Mouse (Mus musculus) embryonic facial prominence, embryonic 13.5 days (tissue): ENCODE results near the gene 4930523C07Rik. TPM values are rescaled to one million over a fixed set of nuclear protein-coding genes. Genes with fewer than 3 reads are reported as not detected.

ENCODE experiments used
- ATAC-seq: fragments of 200-750 bp; cut with Nextera tagmentation; 2 replicates; pipeline ENCODE4 v1.8.0; 2017; ENCODE audit warnings: low read depth; ENCODE audit not compliant: insufficient number of reproducible peaks, insufficient read depth, low FRiP score, low TSS enrichment
- H3K27ac ChIP-seq: fragments of 300-500 bp; sonication (generic); 2 replicates; pipeline ENCODE4 v1.5.1; 2015; ENCODE audit warnings: moderate library complexity, mild to moderate bottlenecking, inconsistent platforms
- H3K27me3 ChIP-seq: fragments of 300-500 bp; sonication (generic); 2 replicates; pipeline ENCODE4 v1.6.1; 2015; ENCODE audit warnings: mild to moderate bottlenecking, inconsistent platforms
- H3K36me3 ChIP-seq: fragments of 300-500 bp; sonication (generic); 2 replicates; pipeline ENCODE4 v1.6.1; 2015; ENCODE audit warnings: mild to moderate bottlenecking, inconsistent platforms
- H3K4me1 ChIP-seq: fragments of 300-500 bp; sonication (generic); 2 replicates; pipeline ENCODE4 v1.6.1; 2015; ENCODE audit warnings: inconsistent platforms
- H3K4me2 ChIP-seq: fragments of 300-500 bp; sonication (generic); 2 replicates; pipeline ENCODE4 v1.6.1; 2015; ENCODE audit warnings: moderate library complexity, mild to moderate bottlenecking, inconsistent platforms
- H3K4me3 ChIP-seq: fragments of 300-500 bp; sonication (generic); 2 replicates; pipeline ENCODE4 v1.5.1; 2015; ENCODE audit warnings: mild to moderate bottlenecking, inconsistent platforms
- H3K9ac ChIP-seq: fragments of 300-500 bp; sonication (generic); 2 replicates; pipeline ENCODE4 v1.6.1; 2015; ENCODE audit warnings: mild to moderate bottlenecking, inconsistent platforms
- H3K9me3 ChIP-seq: fragments of 300-500 bp; sonication (generic); 2 replicates; pipeline ENCODE4 v1.6.1; 2016; ENCODE audit warnings: inconsistent platforms
- WGBS: fragments of 180-500 bp; shearing (Covaris S2); methylation state at CpG from one replicate; pipeline ENCODE4 v1.1.7; 2015; ENCODE audit warnings: mixed read lengths; 5-methylcytosine and 5-hydroxymethylcytosine counted together
- polyA plus RNA-seq: library from polyadenylated mRNA; unstranded; fragments of >200 nt; fragmentation: Nextera tagmentation; extraction: Ambion mirVana; gene quantifications from 2 replicates; pipeline ENCODE4 v1.2.1, GENCODE M21; 2015

The 4930523C07Rik gene
- 8.5 and 11.5 TPM in 2 replicates for polyA plus RNA-seq

- peaks cover 2% of the 10 kb centered on the region; the same call in 1 of the 2 replicates for H3K27me3 ChIP-seq
- H3K27ac ChIP-seq, result no peak within 1 kb of the TSS
- peaks cover 10% of the 10 kb centered on the region; the same call in 1 of the 2 replicates for H3K4me1 ChIP-seq
- no peaks in the 10 kb centered on the region for H3K9me3 ChIP-seq
- peak within 1 kb of the TSS; percentile 52 for H3K4me3 ChIP-seq
- no peaks in the 10 kb centered on the region for H3K36me3 ChIP-seq
- 3% methylated on average over 33 of the region's 33 CpGs for WGBS
- peak within 1 kb of the TSS; percentile 69 for H3K9ac ChIP-seq
- ATAC-seq, result peak; percentile 67; the same call in 1 of the 2 replicates
- peak within 1 kb of the TSS; percentile 84 for H3K4me2 ChIP-seq
Measured at GRCm38 (mm10) chr1:160044237-160045021, at the start of gene 4930523C07Rik. 4930523C07Rik (plus strand) TSS chr1:160044382.

DNA sequence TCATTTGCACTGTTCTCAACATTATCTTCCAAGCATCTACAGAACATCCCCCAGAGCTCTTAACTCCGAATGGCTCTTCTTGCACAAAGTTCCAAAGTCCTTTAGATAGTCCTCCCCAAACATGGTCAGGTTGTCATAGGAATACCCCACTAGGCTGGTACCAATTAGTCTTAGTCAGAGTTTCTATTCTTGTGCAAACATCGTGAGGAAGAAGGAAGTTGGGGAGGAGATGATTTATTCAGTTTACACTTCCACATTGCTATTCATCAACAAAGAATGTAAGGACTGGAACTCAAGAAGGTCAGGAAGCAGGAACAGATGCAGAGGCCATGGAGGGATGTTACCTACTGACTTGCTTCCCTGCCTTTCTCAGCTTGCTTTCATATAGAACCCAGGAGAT, 46.9 kb upstream of the 4930523C07Rik start:
- no peak overlapping the region for H3K9ac ChIP-seq
- ATAC-seq, result no peak
- H3K4me2 ChIP-seq, result no peak overlapping the region
- no peaks in the 10 kb centered on the region for H3K27me3 ChIP-seq
- H3K4me1 ChIP-seq, result no peaks in the 10 kb centered on the region
- H3K4me3 ChIP-seq, result no peak overlapping the region
- no peaks in the 10 kb centered on the region for H3K36me3 ChIP-seq
- H3K27ac ChIP-seq, result no peak overlapping the region
- 49% methylated on average over 2 of the region's 2 CpGs for WGBS
- no peaks in the 10 kb centered on the region for H3K9me3 ChIP-seq

DNA sequence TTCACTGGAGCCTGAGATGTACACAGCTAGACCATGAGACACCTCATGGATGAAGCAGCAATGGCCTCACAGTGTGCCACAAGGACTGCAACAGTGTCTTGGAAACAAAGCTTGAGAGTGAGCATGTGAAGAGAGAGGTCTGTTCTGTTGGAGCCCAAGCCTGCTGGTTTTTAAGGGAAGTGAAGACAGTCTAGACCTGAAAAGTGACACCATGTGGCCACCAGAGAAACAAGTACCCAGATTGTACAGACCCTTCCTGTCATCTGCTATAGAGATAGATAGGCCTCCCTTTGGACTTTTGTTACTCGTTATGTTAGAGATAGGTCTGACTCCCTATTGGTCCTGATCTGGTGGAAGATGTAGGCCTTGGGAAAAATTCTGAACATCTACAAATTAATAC, 45.8 kb upstream of the 4930523C07Rik start:
- no peak for ATAC-seq
- WGBS, result 86% methylated on average over 1 of the region's 1 CpGs
- Histone ChIP-seq H3K27me3 (no peaks in the 10 kb centered on the region), H3K36me3 (no peaks in the 10 kb centered on the region), H3K9ac (no peak overlapping the region), H3K27ac (no peak overlapping the region), H3K9me3 (no peaks in the 10 kb centered on the region), H3K4me3 (no peak overlapping the region), H3K4me2 (no peak overlapping the region), H3K4me1 (no peaks in the 10 kb centered on the region)

DNA sequence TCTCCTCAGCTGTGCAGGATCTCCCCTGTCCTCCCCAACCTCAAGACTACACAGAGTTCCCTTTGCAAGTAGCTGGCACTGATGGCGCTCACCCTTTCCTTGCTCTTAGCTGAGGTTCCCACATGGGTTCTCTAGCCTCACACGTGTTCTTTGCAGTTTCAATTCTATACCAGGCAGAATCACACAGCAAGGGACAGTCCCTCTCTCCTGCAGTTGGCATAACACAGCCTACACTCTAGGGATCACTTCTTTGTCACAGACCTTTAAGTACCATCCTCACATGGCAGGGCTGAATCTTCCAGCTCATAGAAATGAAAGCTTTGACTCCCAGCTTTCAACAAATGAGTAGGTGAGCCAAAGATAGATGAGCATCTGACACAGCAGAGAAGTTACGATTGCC, 45.0 kb upstream of the 4930523C07Rik start:
- 80% methylated on average over 3 of the region's 3 CpGs for WGBS

GRCm38 (mm10) chr1:160005319-160005718, 38.9 kb upstream of the 4930523C07Rik start:
- Histone ChIP-seq H3K4me3 (no peak overlapping the region), H3K36me3 (no peaks in the 10 kb centered on the region), H3K4me2 (no peak overlapping the region), H3K27me3 (no peaks in the 10 kb centered on the region), H3K9ac (no peak overlapping the region), H3K4me1 (0 out of 2 replicates have a peak, but pooled peaks cover 2% of the 10 kb centered on the region), H3K27ac (no peak overlapping the region), H3K9me3 (no peaks in the 10 kb centered on the region)
- 49% methylated on average over 4 of the region's 4 CpGs for WGBS
- ATAC-seq, result no peak

More for the DNA sequence above, 45.0 kb upstream of the 4930523C07Rik start:
- H3K9ac ChIP-seq, result no peak overlapping the region
- H3K4me2 ChIP-seq, result no peak overlapping the region
- H3K27ac ChIP-seq, result no peak overlapping the region
- H3K4me1 ChIP-seq, result no peaks in the 10 kb centered on the region
- no peak for ATAC-seq
- H3K36me3 ChIP-seq, result no peaks in the 10 kb centered on the region
- H3K27me3 ChIP-seq, result no peaks in the 10 kb centered on the region
- no peaks in the 10 kb centered on the region for H3K9me3 ChIP-seq
- no peak overlapping the region for H3K4me3 ChIP-seq

GRCm38 (mm10) chr1:160006919-160007588, 37.1 kb upstream of the 4930523C07Rik start:
- Histone ChIP-seq H3K4me1 (0 out of 2 replicates have a peak, but pooled peaks cover 2% of the 10 kb centered on the region), H3K4me3 (no peak overlapping the region), H3K27ac (no peak overlapping the region), H3K36me3 (no peaks in the 10 kb centered on the region), H3K9me3 (no peaks in the 10 kb centered on the region), H3K9ac (no peak overlapping the region), H3K4me2 (no peak overlapping the region), H3K27me3 (no peaks in the 10 kb centered on the region)
- WGBS, result 87% methylated on average over 8 of the region's 8 CpGs
- no peak for ATAC-seq

- Histone ChIP-seq H3K4me3 (no peak overlapping the region), H3K9ac (no peak overlapping the region), H3K27me3 (no peaks in the 10 kb centered on the region), H3K4me2 (no peak overlapping the region), H3K4me1 (no peaks in the 10 kb centered on the region), H3K36me3 (no peaks in the 10 kb centered on the region), H3K9me3 (no peaks in the 10 kb centered on the region), H3K27ac (no peak overlapping the region)
- ATAC-seq, result no peak
- WGBS, result 84% methylated on average over 3 of the region's 3 CpGs
Measured at GRCm38 (mm10) chr1:160013042-160013441, 31.1 kb upstream of the 4930523C07Rik start.

- Histone ChIP-seq H3K27ac (no peak overlapping the region), H3K27me3 (no peaks in the 10 kb centered on the region), H3K9ac (no peak overlapping the region), H3K9me3 (0 out of 2 replicates have a peak, but pooled peaks cover 3% of the 10 kb centered on the region), H3K36me3 (no peaks in the 10 kb centered on the region), H3K4me2 (no peak overlapping the region), H3K4me1 (no peaks in the 10 kb centered on the region), H3K4me3 (no peak overlapping the region)
- 86% methylated on average over 10 of the region's 10 CpGs for WGBS
- no peak for ATAC-seq
Measured at GRCm38 (mm10) chr1:160024339-160024980, 19.7 kb upstream of the 4930523C07Rik start.

DNA sequence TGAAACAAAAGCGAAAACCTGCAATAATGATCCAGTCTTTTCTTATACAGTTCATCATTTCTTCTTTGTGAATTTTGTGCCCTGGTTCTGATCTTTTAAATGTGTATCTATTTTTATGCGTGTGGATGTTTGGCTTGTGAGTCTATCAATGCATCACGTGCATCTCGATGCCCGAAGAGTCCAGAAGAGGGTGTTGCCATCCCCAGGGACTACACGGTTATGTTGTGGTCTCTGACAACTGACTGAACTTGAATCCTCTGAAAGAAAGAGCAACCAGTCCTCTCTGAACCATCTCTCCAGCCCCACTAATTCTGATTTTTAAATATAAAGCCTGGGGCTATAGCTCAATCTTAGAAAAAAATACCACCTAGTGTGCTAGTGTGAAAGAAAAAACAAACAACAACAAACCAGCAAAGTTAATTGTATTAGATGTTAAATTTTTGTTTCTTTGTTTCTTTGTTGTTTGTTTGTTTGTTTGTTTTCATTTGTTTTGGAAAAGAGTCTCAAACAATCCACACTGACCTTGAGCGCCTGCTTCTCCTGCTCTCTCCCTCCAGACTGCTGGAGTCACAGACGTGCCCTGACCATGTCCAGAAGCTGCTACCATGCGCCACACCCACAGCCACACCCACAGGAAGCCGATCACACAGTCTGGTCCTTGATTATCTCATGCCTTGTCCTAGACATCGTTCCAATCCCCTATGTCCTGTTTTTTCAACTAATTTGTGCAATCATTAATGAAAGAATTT, 18.9 kb upstream of the 4930523C07Rik start:
- no peaks in the 10 kb centered on the region for H3K4me1 ChIP-seq
- H3K4me2 ChIP-seq, result no peak overlapping the region
- WGBS, result 69% methylated on average over 11 of the region's 11 CpGs
- no peaks in the 10 kb centered on the region for H3K36me3 ChIP-seq
- 0 out of 2 replicates have a peak, but pooled peaks cover 3% of the 10 kb centered on the region for H3K9me3 ChIP-seq
- ATAC-seq, result no peak
- H3K27me3 ChIP-seq, result no peaks in the 10 kb centered on the region
- H3K27ac ChIP-seq, result no peak overlapping the region
- no peak overlapping the region for H3K9ac ChIP-seq
- no peak overlapping the region for H3K4me3 ChIP-seq

- no peak for ATAC-seq
- Histone ChIP-seq H3K9me3 (0 out of 2 replicates have a peak, but pooled peaks cover 3% of the 10 kb centered on the region), H3K9ac (no peak overlapping the region), H3K4me2 (no peak overlapping the region), H3K4me3 (no peak overlapping the region), H3K27me3 (no peaks in the 10 kb centered on the region), H3K36me3 (no peaks in the 10 kb centered on the region), H3K4me1 (no peaks in the 10 kb centered on the region), H3K27ac (no peak overlapping the region)
- 79% methylated on average over 5 of the region's 5 CpGs for WGBS
Measured at GRCm38 (mm10) chr1:160025895-160026255, 18.3 kb upstream of the 4930523C07Rik start.

- Histone ChIP-seq H3K4me1 (no peaks in the 10 kb centered on the region), H3K27me3 (no peaks in the 10 kb centered on the region), H3K9ac (no peak overlapping the region), H3K27ac (no peak overlapping the region), H3K4me3 (no peak overlapping the region), H3K4me2 (no peak overlapping the region), H3K9me3 (0 out of 2 replicates have a peak, but pooled peaks cover 3% of the 10 kb centered on the region), H3K36me3 (no peaks in the 10 kb centered on the region)
- WGBS, result 46% methylated on average over 4 of the region's 4 CpGs
- no peak for ATAC-seq
Measured at GRCm38 (mm10) chr1:160027939-160028338, 16.2 kb upstream of the 4930523C07Rik start.
